Mouse (Mus musculus) Patski (cell line): ENCODE results near the gene Il2ra. TPM values are rescaled to one million over a fixed set of nuclear protein-coding genes. Genes with fewer than 3 reads are reported as not detected.

Experiments used
- ATAC-seq: fragments of 100-300 bp; one replicate; pipeline ENCODE4 v1.8.0; 2021
- CTCF ChIA-PET: fragments of 350-600 bp; sonication (Branson Sonifier 250); formaldehyde crosslinking; loops from one replicate; lab custom pipeline; 2022; ENCODE audit warnings: inconsistent platforms; lab: Charles Lee
- POLR2A ChIA-PET: fragments of 350-600 bp; sonication (Branson Sonifier 250); formaldehyde crosslinking; loops from one replicate; lab custom pipeline; 2022; ENCODE audit warnings: antibody characterized with exemption, inconsistent platforms; lab: Charles Lee
- DNase-seq: peaks from one replicate; pipeline ENCODE4 v3.0.0-alpha.2; 2011; ENCODE audit warnings: low read depth, low spot score
- H3K27me3 ChIP-seq: fragments of 371-371 bp; one replicate; pipeline ENCODE4 v1.5.1; 2021
- CTCF ChIP-seq: fragments of 100-300 bp; IDR thresholded peaks from one replicate; pipeline ENCODE4 v1.5.1; 2021
- in situ Hi-C: fragments of 300-500 bp; cut with MboI; formaldehyde crosslinking; loops from 3 replicates; pipeline ENCODE4 v1.11.1; 2018; ENCODE audit warnings: low pct_unique_long_range_greater_than_20kb, mixed read lengths
- polyA plus RNA-seq: library from polyadenylated mRNA; unstranded; gene quantifications from one replicate; pipeline ENCODE4 v1.2.3, GENCODE M21; 2021

Gene Il2ra
- polyA plus RNA-seq, 1 experiment from 2014 or later, result not detected

GRCm38 (mm10) chr2:11652196-11652595, 9.6 kb downstream of the Il2ra start:
- no peak for DNase-seq
- in situ Hi-C loops, result no loop called here

GRCm38 (mm10) chr2:11652780-11653179, 10.2 kb downstream of the Il2ra start:
- DNase-seq, result no peak
- H3K27me3 ChIP-seq, result peaks cover 12% of the 10 kb centered on the region
- CTCF ChIA-PET, result no interaction called here
- no peak for ATAC-seq
- no peak for TF ChIP-seq CTCF
- in situ Hi-C loops, result no loop called here
- POLR2A ChIA-PET, result no interaction called here

More at GRCm38 (mm10) chr2:11652196-11652595, 9.6 kb downstream of the Il2ra start:
- ChIA-PET POLR2A (no interaction called here), CTCF (no interaction called here)
- no peak for ATAC-seq
- no peak for TF ChIP-seq CTCF
- H3K27me3 ChIP-seq, result peaks cover 7% of the 10 kb centered on the region

- DNase-seq, result no peak
- no peak for TF ChIP-seq CTCF
- in situ Hi-C loops, result no loop called here
Observed at GRCm38 (mm10) chr2:11653330-11653729, 10.7 kb downstream of the Il2ra start.

GRCm38 (mm10) chr2:11653780-11654179, 11.2 kb downstream of the Il2ra start:
- H3K27me3 ChIP-seq, result peaks cover 12% of the 10 kb centered on the region
- POLR2A ChIA-PET, result no interaction called here
- in situ Hi-C loops, result no loop called here
- CTCF ChIA-PET, result no interaction called here
- no peak for TF ChIP-seq CTCF
- DNase-seq, result no peak
- ATAC-seq, result no peak

More at GRCm38 (mm10) chr2:11653330-11653729, 10.7 kb downstream of the Il2ra start:
- peaks cover 16% of the 10 kb centered on the region for H3K27me3 ChIP-seq
- ATAC-seq, result no peak
- ChIA-PET POLR2A (no interaction called here), CTCF (no interaction called here)

- ChIA-PET POLR2A (no interaction called here), CTCF (interaction anchor here (1.3 kb wide), 1 partner anchor 9 kb away, joined by 4 read pairs; no protein-coding TSS in a partner anchor)
- ATAC-seq (no peak), DNase-seq (no peak)
- TF ChIP-seq CTCF, result no peak
- in situ Hi-C loops, result no loop called here
- H3K27me3 ChIP-seq, result peaks cover 9% of the 10 kb centered on the region
Observed at GRCm38 (mm10) chr2:11654990-11655931, 12.7 kb downstream of the Il2ra start.

- H3K27me3 ChIP-seq, result peaks cover 15% of the 10 kb centered on the region
- in situ Hi-C loops, result no loop called here
- no peak for ATAC-seq
- no peak for TF ChIP-seq CTCF
- POLR2A ChIA-PET, result no interaction called here
- CTCF ChIA-PET, result no interaction called here
- DNase-seq, result no peak
Observed at GRCm38 (mm10) chr2:11657581-11657980, 15.0 kb downstream of the Il2ra start.

- no peak for TF ChIP-seq CTCF
- DNase-seq (no peak), ATAC-seq (no peak)
- CTCF ChIA-PET, result no interaction called here
- in situ Hi-C loops, result no loop called here
- peaks cover 15% of the 10 kb centered on the region for H3K27me3 ChIP-seq
- POLR2A ChIA-PET, result interaction anchor here (0.6 kb wide), 1 partner anchor 39 kb away, joined by 3 read pairs; no protein-coding TSS in a partner anchor
Observed at GRCm38 (mm10) chr2:11659263-11659662, 16.7 kb downstream of the Il2ra start.

- DNase-seq, result no peak
- no peak for ATAC-seq
- in situ Hi-C loops, result no loop called here
- peaks cover 20% of the 10 kb centered on the region for H3K27me3 ChIP-seq
- no peak for TF ChIP-seq CTCF
- ChIA-PET CTCF (no interaction called here), POLR2A (no interaction called here)
Observed at GRCm38 (mm10) chr2:11662143-11662906, 19.7 kb downstream of the Il2ra start.

- ChIA-PET CTCF (no interaction called here), POLR2A (no interaction called here)
- H3K27me3 ChIP-seq, result peaks cover 14% of the 10 kb centered on the region
- TF ChIP-seq CTCF, result no peak
- ATAC-seq, result no peak
- no peak for DNase-seq
- in situ Hi-C loops, result no loop called here
Observed at GRCm38 (mm10) chr2:11662907-11663230, 20.3 kb downstream of the Il2ra start.

- peak; percentile 83 for TF ChIP-seq CTCF
- ATAC-seq (peak; percentile 91), DNase-seq (no peak)
- peaks cover 11% of the 10 kb centered on the region for H3K27me3 ChIP-seq
- ChIA-PET POLR2A (no interaction called here), CTCF (interaction anchor here (0.9 to 1.2 kb wide), 6 partner anchors 9 to 212 kb away, joined by 3 to 5 read pairs (median 4); no protein-coding TSS in a partner anchor)
- in situ Hi-C loops, result no loop called here
Observed at GRCm38 (mm10) chr2:11663961-11664360, 21.4 kb downstream of the Il2ra start.

GRCm38 (mm10) chr2:11664367-11664766, 21.8 kb downstream of the Il2ra start:
- TF ChIP-seq CTCF, result no peak
- in situ Hi-C loops, result no loop called here
- ATAC-seq, result peak; percentile 26
- DNase-seq, result no peak
- CTCF ChIA-PET, result interaction anchor here (0.9 to 1.2 kb wide), 6 partner anchors 9 to 212 kb away, joined by 3 to 5 read pairs (median 4); no protein-coding TSS in a partner anchor
- H3K27me3 ChIP-seq, result peaks cover 11% of the 10 kb centered on the region
- POLR2A ChIA-PET, result no interaction called here
